Mouse (Mus musculus) embryonic fibroblast, embryonic 13.5 days (primary cell): ENCODE data around the gene Trim66.

ENCODE experiments used
- CTCF ChIP-seq: IDR thresholded peaks from 2 replicates; pipeline ENCODE4 v1.5.1; 2011; ENCODE audit warnings: mild to moderate bottlenecking, control low read depth, low read length, moderate library complexity, borderline replicate concordance; ENCODE audit not compliant: insufficient read depth
- POLR2A ChIP-seq: IDR thresholded peaks from 2 replicates; pipeline ENCODE4 v1.6.1; 2011; ENCODE audit warnings: low read depth, mild to moderate bottlenecking, control low read depth, low read length, moderate library complexity

DNA sequence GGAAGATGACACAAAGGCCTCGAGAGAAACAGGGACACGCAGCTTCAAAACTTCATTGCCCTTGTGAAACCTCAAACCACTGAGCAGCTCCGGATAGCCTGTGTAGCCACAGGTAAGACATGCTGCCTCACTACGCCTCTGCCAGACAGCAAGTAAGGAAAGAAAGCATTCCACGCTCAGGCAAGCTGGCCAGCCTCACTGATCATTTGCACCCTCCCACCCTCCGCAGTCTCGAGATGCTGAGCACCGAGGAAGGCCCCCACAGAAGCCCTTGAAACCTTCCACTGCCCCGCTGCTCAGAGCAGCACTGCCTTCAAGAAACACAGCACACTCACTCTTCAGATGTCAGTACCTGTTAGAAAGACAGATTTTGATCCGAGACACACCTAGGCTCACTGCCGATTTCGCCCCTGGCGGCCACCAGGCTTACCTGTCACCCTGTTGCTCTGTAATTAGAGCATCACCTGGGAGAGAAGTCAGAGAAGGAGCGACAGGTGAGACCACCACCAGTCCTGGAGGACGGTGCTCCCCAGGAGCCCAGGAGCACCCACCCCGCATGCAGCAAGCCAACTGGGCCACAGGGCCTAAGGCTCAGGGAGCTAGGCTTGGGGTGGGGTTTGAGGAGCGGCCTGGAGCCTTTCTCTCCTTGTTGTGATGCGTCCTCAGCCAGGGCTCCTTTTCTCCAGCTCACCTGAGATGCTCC is 15.2 kb downstream of the Trim66 start:
- TF ChIP-seq CTCF (no peak), POLR2A (no peak; the same call in 1 of the 2 replicates)
